Mouse (Mus musculus): Measurements from ENCODE around the gene Zcchc2. TPM values are rescaled to one million over a fixed set of nuclear protein-coding genes. Genes with fewer than 3 reads are reported as not detected.

Zcchc2 gene
- polyA plus RNA-seq, 1 experiment from 2014 or later: 1.7 TPM

DNA sequence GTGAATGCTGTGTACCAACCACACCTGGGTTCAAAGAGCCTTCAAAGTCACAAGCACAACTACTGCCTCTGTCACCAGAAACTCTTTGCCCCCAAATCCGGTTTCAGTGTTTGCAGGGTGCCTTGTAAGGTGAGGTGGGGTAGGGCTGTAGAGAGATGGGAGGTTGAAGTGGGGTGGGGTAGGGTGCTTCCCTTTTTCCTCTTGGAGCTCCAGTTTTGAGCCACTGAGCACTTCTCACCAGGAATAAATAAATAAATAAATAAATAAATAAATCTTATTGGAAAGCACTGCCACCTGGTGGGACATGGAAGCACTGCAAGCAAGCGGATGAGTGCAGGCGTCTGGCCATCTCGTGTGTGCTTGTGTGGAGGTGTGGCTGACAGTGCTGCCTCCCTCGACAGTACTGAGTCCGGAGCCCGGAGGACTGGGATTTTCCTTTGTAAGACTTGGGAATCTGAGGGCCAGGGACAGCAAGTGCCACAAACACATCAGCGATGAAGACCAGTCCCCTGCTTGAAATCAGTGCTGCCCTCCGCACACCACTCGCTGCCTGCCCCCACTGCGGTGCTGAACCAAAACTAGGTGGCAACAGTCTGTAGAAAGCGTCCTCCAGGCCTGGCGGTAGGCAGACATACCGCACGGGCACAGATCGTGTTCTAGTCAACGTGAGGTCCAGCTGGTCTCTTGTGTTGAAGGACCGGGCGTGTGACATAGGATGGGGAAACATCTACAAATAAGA, 46.8 kb downstream of the Zcchc2 start:
- no peak overlapping the region for H3K9ac ChIP-seq (replicated peaks; ENCODE audit: low read depth)
- H3K4me3 ChIP-seq (ENCODE audit: low read depth, low read length): no peak overlapping the region
- DNase-seq (ENCODE audit: low spot score) (peak; percentile 80), ATAC-seq (peak; percentile 66)
- TF ChIP-seq EP300 (IDR thresholded peaks at IDR 0.05) (no peak), CTCF (IDR thresholded peaks at IDR 0.05) (peak; percentile 84)
- H3K36me3 ChIP-seq (ENCODE audit: insufficient read depth, low read length): no peaks in the 10 kb centered on the region
- 59% methylated on average over 19 of the region's 19 CpGs for WGBS
- no peak overlapping the region for H3K4me2 ChIP-seq (replicated peaks; ENCODE audit: low read depth, low read length)
- H3K4me1 ChIP-seq (ENCODE audit: insufficient read depth, low read depth, low read length): no peaks in the 10 kb centered on the region
- H3K27ac ChIP-seq (ENCODE audit: low read length): no peak overlapping the region
- H3K9me3 ChIP-seq (ENCODE audit: low read length): no peaks in the 10 kb centered on the region
- no peaks in the 10 kb centered on the region for H3K27me3 ChIP-seq (replicated peaks; ENCODE audit: insufficient read depth, low read length)

GRCm38 (mm10) chr1:106039326-106039725, 49.1 kb downstream of the Zcchc2 start:
- no peak overlapping the region for H3K27ac ChIP-seq (ENCODE audit: low read length)
- no peaks in the 10 kb centered on the region for H3K36me3 ChIP-seq (ENCODE audit: insufficient read depth, low read length)
- H3K4me2 ChIP-seq (replicated peaks; ENCODE audit: low read depth, low read length): no peak overlapping the region
- H3K4me3 ChIP-seq (ENCODE audit: low read depth, low read length): no peak overlapping the region
- peak; percentile 19 for ATAC-seq
- TF ChIP-seq EP300 (IDR thresholded peaks at IDR 0.05) (no peak), CTCF (IDR thresholded peaks at IDR 0.05) (peak; percentile 33)
- no peaks in the 10 kb centered on the region for H3K27me3 ChIP-seq (replicated peaks; ENCODE audit: insufficient read depth, low read length)
- whole genome bisulfite sequencing: 63% methylated on average over 6 of the region's 6 CpGs
- DNase-seq (ENCODE audit: low spot score): peak; percentile 27
- peaks cover 5% of the 10 kb centered on the region; the same call in 1 of the 2 replicates for H3K4me1 ChIP-seq (ENCODE audit: insufficient read depth, low read depth, low read length)
- no peaks in the 10 kb centered on the region for H3K9me3 ChIP-seq (ENCODE audit: low read length)
- H3K9ac ChIP-seq (replicated peaks; ENCODE audit: low read depth): no peak overlapping the region

DNA sequence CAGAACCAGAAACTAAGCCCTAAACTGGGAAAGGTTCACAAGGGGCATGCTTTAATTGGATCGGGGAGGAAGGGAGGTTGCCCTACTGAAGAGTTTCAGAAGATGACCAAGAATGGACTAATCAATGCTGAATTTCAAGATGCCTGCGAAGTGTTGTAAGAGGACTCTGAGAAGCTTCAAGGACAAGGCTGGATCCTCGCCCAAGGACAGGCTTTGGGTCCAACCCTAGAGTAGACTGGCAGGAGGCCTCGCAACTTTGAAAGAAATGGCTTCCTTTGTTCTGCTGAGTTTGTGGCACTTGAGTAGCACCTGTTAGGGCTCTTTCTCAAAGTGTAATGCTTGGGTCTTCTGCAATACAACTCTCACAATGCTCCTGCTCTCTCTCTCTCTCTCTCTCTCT, 50.1 kb downstream of the Zcchc2 start:
- no peak for DNase-seq (ENCODE audit: low spot score)
- 94% methylated on average over 4 of the region's 4 CpGs for WGBS

GRCm38 (mm10) chr1:106042221-106042620, 52.0 kb downstream of the Zcchc2 start:
- Histone ChIP-seq H3K4me3 (ENCODE audit: low read depth, low read length) (no peak overlapping the region), H3K27me3 (replicated peaks; ENCODE audit: insufficient read depth, low read length) (no peaks in the 10 kb centered on the region), H3K9ac (replicated peaks; ENCODE audit: low read depth) (no peak overlapping the region), H3K27ac (ENCODE audit: low read length) (no peak overlapping the region), H3K9me3 (ENCODE audit: low read length) (no peaks in the 10 kb centered on the region), H3K4me2 (replicated peaks; ENCODE audit: low read depth, low read length) (no peak overlapping the region), H3K4me1 (ENCODE audit: insufficient read depth, low read depth, low read length) (peaks cover 5% of the 10 kb centered on the region; the same call in 1 of the 2 replicates), H3K36me3 (ENCODE audit: insufficient read depth, low read length) (no peaks in the 10 kb centered on the region)
- no peak for TF ChIP-seq CTCF (IDR thresholded peaks at IDR 0.05)
- no peak for TF ChIP-seq EP300 (IDR thresholded peaks at IDR 0.05)
- 87% methylated on average over 9 of the region's 9 CpGs for WGBS
- DNase-seq (ENCODE audit: low spot score) (no peak), ATAC-seq (no peak)

More for the DNA sequence above, 50.1 kb downstream of the Zcchc2 start:
- TF ChIP-seq CTCF (IDR thresholded peaks at IDR 0.05) (no peak), EP300 (IDR thresholded peaks at IDR 0.05) (no peak)
- ATAC-seq: no peak
- Histone ChIP-seq H3K27me3 (replicated peaks; ENCODE audit: insufficient read depth, low read length) (no peaks in the 10 kb centered on the region), H3K9me3 (ENCODE audit: low read length) (no peaks in the 10 kb centered on the region), H3K4me2 (replicated peaks; ENCODE audit: low read depth, low read length) (no peak overlapping the region), H3K4me1 (ENCODE audit: insufficient read depth, low read depth, low read length) (peaks cover 5% of the 10 kb centered on the region; the same call in 1 of the 2 replicates), H3K36me3 (ENCODE audit: insufficient read depth, low read length) (no peaks in the 10 kb centered on the region), H3K9ac (replicated peaks; ENCODE audit: low read depth) (no peak overlapping the region), H3K4me3 (ENCODE audit: low read depth, low read length) (no peak overlapping the region), H3K27ac (ENCODE audit: low read length) (no peak overlapping the region)

GRCm38 (mm10) chr1:106043053-106043820, 53.0 kb downstream of the Zcchc2 start:
- WGBS: 34% methylated on average over 4 of the region's 4 CpGs

GRCm38 (mm10) chr1:106049036-106049435, 58.8 kb downstream of the Zcchc2 start:
- H3K9me3 ChIP-seq (ENCODE audit: low read length): no peaks in the 10 kb centered on the region
- H3K4me3 ChIP-seq (ENCODE audit: low read depth, low read length): no peak overlapping the region
- no peaks in the 10 kb centered on the region for H3K27me3 ChIP-seq (replicated peaks; ENCODE audit: insufficient read depth, low read length)
- H3K4me1 ChIP-seq (ENCODE audit: insufficient read depth, low read depth, low read length): no peaks in the 10 kb centered on the region
- no peak overlapping the region for H3K27ac ChIP-seq (ENCODE audit: low read length)
- ATAC-seq (no peak), DNase-seq (ENCODE audit: low spot score) (no peak)
- TF ChIP-seq CTCF (IDR thresholded peaks at IDR 0.05): no peak
- no peak for TF ChIP-seq EP300 (IDR thresholded peaks at IDR 0.05)
- WGBS: 94% methylated on average over 6 of the region's 6 CpGs
- no peak overlapping the region for H3K9ac ChIP-seq (replicated peaks; ENCODE audit: low read depth)
- H3K36me3 ChIP-seq (ENCODE audit: insufficient read depth, low read length): no peaks in the 10 kb centered on the region
- H3K4me2 ChIP-seq (replicated peaks; ENCODE audit: low read depth, low read length): no peak overlapping the region

More at GRCm38 (mm10) chr1:106043053-106043820, 53.0 kb downstream of the Zcchc2 start:
- no peak overlapping the region for H3K27ac ChIP-seq (ENCODE audit: low read length)
- H3K4me2 ChIP-seq (replicated peaks; ENCODE audit: low read depth, low read length): no peak overlapping the region
- H3K27me3 ChIP-seq (replicated peaks; ENCODE audit: insufficient read depth, low read length): no peaks in the 10 kb centered on the region
- peak; percentile 73 for ATAC-seq
- TF ChIP-seq CTCF (IDR thresholded peaks at IDR 0.05) (no peak), EP300 (IDR thresholded peaks at IDR 0.05) (0 out of 2 replicates have a peak, but pooled peaks have one; percentile 10)
- peak; percentile 61 for DNase-seq (ENCODE audit: low spot score)
- no peak overlapping the region for H3K4me3 ChIP-seq (ENCODE audit: low read depth, low read length)
- H3K9ac ChIP-seq (replicated peaks; ENCODE audit: low read depth): no peak overlapping the region
- H3K4me1 ChIP-seq (ENCODE audit: insufficient read depth, low read depth, low read length): peaks cover 5% of the 10 kb centered on the region; the same call in 1 of the 2 replicates
- H3K9me3 ChIP-seq (ENCODE audit: low read length): no peaks in the 10 kb centered on the region
- no peaks in the 10 kb centered on the region for H3K36me3 ChIP-seq (ENCODE audit: insufficient read depth, low read length)

Data from lung, postnatal 0 days (tissue).